Mouse (Mus musculus) neural tube, embryonic 11.5 days (tissue): ENCODE results near the gene Ifnlr1. TPM values are rescaled to one million over a fixed set of nuclear protein-coding genes. Genes with fewer than 3 reads are reported as not detected.
"Not testable (repeated sequence)": the region's sequence is repeated elsewhere in the genome, so short reads cannot be mapped to it uniquely, and the experiment has no call there.

Experiments
- ATAC-seq: fragments of 200-750 bp; cut with Nextera tagmentation; 2 replicates; pipeline ENCODE4 v1.8.0; 2017; ENCODE audit warnings: moderate number of reproducible peaks, mild to moderate bottlenecking, moderate TSS enrichment, moderate library complexity; ENCODE audit not compliant: insufficient read depth, low FRiP score, low TSS enrichment
- DNase-seq: peaks from one replicate; pipeline ENCODE4 v3.0.0-alpha.2; 2015; ENCODE audit warnings: low spot score
- H3K27ac ChIP-seq: fragments of 300-500 bp; sonication (generic); 2 replicates; pipeline ENCODE4 v1.5.1; 2014; ENCODE audit warnings: low read depth, mild to moderate bottlenecking, low read length
- H3K27me3 ChIP-seq: fragments of 300-500 bp; sonication (generic); 2 replicates; pipeline ENCODE4 v1.6.1; 2014; ENCODE audit warnings: mild to moderate bottlenecking, low read length, mixed read lengths; ENCODE audit not compliant: control insufficient read depth, insufficient read depth
- H3K36me3 ChIP-seq: fragments of 300-500 bp; sonication (generic); 2 replicates; pipeline ENCODE4 v1.6.1; 2014; ENCODE audit warnings: mild to moderate bottlenecking, low read length, moderate library complexity, mixed read lengths; ENCODE audit not compliant: control insufficient read depth, insufficient read depth
- H3K4me1 ChIP-seq: fragments of 300-500 bp; sonication (generic); 2 replicates; pipeline ENCODE4 v1.6.1; 2014; ENCODE audit warnings: low read length, mixed read lengths; ENCODE audit not compliant: control insufficient read depth, insufficient read depth
- H3K4me2 ChIP-seq: fragments of 300-500 bp; sonication (generic); 2 replicates; pipeline ENCODE4 v1.6.1; 2014; ENCODE audit warnings: low read depth, mild to moderate bottlenecking, moderate library complexity
- H3K4me3 ChIP-seq: fragments of 300-500 bp; sonication (generic); 2 replicates; pipeline ENCODE4 v1.5.1; 2014; ENCODE audit warnings: low read depth, low read length
- H3K9ac ChIP-seq: fragments of 300-500 bp; sonication (generic); 2 replicates; pipeline ENCODE4 v1.6.1; 2014; ENCODE audit warnings: mild to moderate bottlenecking, low read length
- H3K9me3 ChIP-seq: fragments of 300-500 bp; sonication (generic); 2 replicates; pipeline ENCODE4 v1.6.1; 2016; ENCODE audit warnings: low read length; ENCODE audit not compliant: control insufficient read depth
- WGBS: fragments of 180-500 bp; shearing (Covaris S2); extraction: QIAGEN DNeasy Blood & Tissue Kit; methylation state at CpG from one replicate; pipeline ENCODE4 v1.1.7; 2014; 5-methylcytosine and 5-hydroxymethylcytosine counted together
- polyA plus RNA-seq: library from polyadenylated mRNA; unstranded; fragments of >200 nt; fragmentation: Nextera tagmentation; extraction: Ambion mirVana; gene quantifications from 2 replicates; pipeline ENCODE4 v1.2.1, GENCODE M21; 2014

Gene Ifnlr1
- polyA plus RNA-seq, 1 experiment from 2014 or later: 0.05 TPM

- Histone ChIP-seq H3K27me3 (no peaks in the 10 kb centered on the region), H3K4me2 (no peak overlapping the region), H3K9ac (no peak overlapping the region), H3K9me3 (peaks cover 4% of the 10 kb centered on the region; the same call in 1 of the 2 replicates), H3K4me3 (no peak overlapping the region), H3K36me3 (no peaks in the 10 kb centered on the region), H3K4me1 (no peaks in the 10 kb centered on the region), H3K27ac (no peak overlapping the region)
- WGBS: 81% methylated on average over 7 of the region's 7 CpGs
- no peak for ATAC-seq
- no peak for DNase-seq
Measured at GRCm38 (mm10) chr4:135698498-135698897, 12.4 kb downstream of the Ifnlr1 start.

- ATAC-seq: no peak
- Histone ChIP-seq H3K36me3 (no peaks in the 10 kb centered on the region), H3K9me3 (no peaks in the 10 kb centered on the region), H3K4me3 (no peak overlapping the region), H3K4me1 (no peaks in the 10 kb centered on the region), H3K4me2 (no peak overlapping the region), H3K27ac (no peak overlapping the region), H3K27me3 (no peaks in the 10 kb centered on the region), H3K9ac (no peak overlapping the region)
- no peak for DNase-seq
- WGBS: 78% methylated on average over 13 of the region's 13 CpGs
Measured at GRCm38 (mm10) chr4:135703497-135703896, 17.4 kb downstream of the Ifnlr1 start.

GRCm38 (mm10) chr4:135704016-135704415 is 17.9 kb downstream of the Ifnlr1 start:
- no peak for ATAC-seq
- Histone ChIP-seq H3K4me2 (no peak overlapping the region), H3K36me3 (no peaks in the 10 kb centered on the region), H3K4me3 (no peak overlapping the region), H3K9me3 (no peaks in the 10 kb centered on the region), H3K27ac (no peak overlapping the region), H3K4me1 (no peaks in the 10 kb centered on the region), H3K9ac (no peak overlapping the region), H3K27me3 (no peaks in the 10 kb centered on the region)
- DNase-seq: no peak
- 58% methylated on average over 6 of the region's 6 CpGs for WGBS

DNA sequence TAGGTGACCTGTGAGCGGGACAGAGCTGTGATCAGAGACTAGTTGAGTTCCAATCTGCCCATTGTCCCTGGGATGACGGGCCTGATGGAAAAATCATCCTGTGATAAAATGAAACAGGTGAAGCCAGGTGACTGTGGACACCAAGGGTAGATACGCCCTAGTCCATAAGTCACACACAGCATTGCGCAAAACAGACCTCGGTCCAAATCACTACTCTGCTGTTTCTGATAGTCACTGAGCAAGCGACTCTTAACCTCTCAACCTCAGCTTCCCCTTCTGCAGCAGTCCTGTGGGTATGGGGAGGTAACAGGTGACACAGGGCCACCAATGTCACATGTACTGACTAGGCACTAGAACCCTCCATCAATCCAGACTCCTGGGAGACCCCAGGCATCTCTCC is 20.0 kb downstream of the Ifnlr1 start:
- ATAC-seq (no peak), DNase-seq (no peak)
- Histone ChIP-seq H3K9me3 (no peaks in the 10 kb centered on the region), H3K4me2 (no peak overlapping the region), H3K27me3 (no peaks in the 10 kb centered on the region), H3K4me3 (no peak overlapping the region), H3K9ac (no peak overlapping the region), H3K27ac (no peak overlapping the region), H3K36me3 (no peaks in the 10 kb centered on the region), H3K4me1 (no peaks in the 10 kb centered on the region)
- 93% methylated on average over 6 of the region's 6 CpGs for WGBS

DNA sequence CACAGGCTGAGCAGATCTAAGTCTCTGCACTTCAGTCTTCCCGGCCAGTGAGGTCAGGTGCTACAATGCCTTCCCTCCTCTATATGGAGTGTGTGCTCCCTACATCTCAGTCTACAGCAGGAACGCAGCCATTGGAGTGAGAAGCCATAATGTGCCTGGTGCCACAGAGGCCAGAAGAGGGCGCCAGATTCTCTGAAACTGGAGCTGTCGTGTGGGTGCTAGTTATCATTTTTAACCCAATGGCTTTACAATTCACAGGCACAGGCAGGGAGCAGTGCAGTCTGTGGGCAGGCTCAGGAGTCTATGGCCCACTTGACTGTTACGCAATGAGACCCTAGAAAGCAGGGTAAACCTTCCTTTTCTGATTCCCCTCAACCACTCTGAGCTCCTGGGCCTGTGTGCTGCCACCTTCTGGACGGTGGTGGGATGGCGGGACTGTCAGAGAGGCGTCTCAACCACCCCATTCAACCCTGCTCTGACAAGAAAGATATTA is 23.0 kb downstream of the Ifnlr1 start:
- 11% methylated on average over 8 of the region's 8 CpGs for WGBS
- no peaks in the 10 kb centered on the region for H3K9me3 ChIP-seq
- H3K36me3 ChIP-seq: no peaks in the 10 kb centered on the region
- peak; percentile 84 for DNase-seq
- H3K27ac ChIP-seq: no peak overlapping the region
- peak overlapping the region; percentile 31 for H3K4me2 ChIP-seq
- H3K4me1 ChIP-seq: no peaks in the 10 kb centered on the region
- H3K9ac ChIP-seq: no peak overlapping the region
- ATAC-seq: 0 out of 2 replicates have a peak, but pooled peaks have one; percentile 23
- H3K4me3 ChIP-seq: 0 out of 2 replicates have a peak overlapping the region, but pooled peaks have one; percentile 16
- H3K27me3 ChIP-seq: no peaks in the 10 kb centered on the region

- WGBS: 84% methylated on average over 11 of the region's 11 CpGs
- DNase-seq: no peak
- Histone ChIP-seq H3K36me3 (no peaks in the 10 kb centered on the region), H3K4me2 (no peak overlapping the region), H3K27me3 (no peaks in the 10 kb centered on the region), H3K9me3 (no peaks in the 10 kb centered on the region), H3K4me3 (no peak overlapping the region), H3K9ac (no peak overlapping the region), H3K27ac (no peak overlapping the region), H3K4me1 (no peaks in the 10 kb centered on the region)
- no peak for ATAC-seq
Measured at GRCm38 (mm10) chr4:135709621-135710020, 23.5 kb downstream of the Ifnlr1 start.

- Histone ChIP-seq H3K9ac (no peak overlapping the region), H3K4me1 (no peaks in the 10 kb centered on the region), H3K27ac (no peak overlapping the region), H3K27me3 (no peaks in the 10 kb centered on the region), H3K9me3 (no peaks in the 10 kb centered on the region), H3K4me3 (no peak overlapping the region), H3K4me2 (no peak overlapping the region), H3K36me3 (no peaks in the 10 kb centered on the region)
- 83% methylated on average over 3 of the region's 3 CpGs for WGBS
- DNase-seq (no peak), ATAC-seq (no peak)
Measured at GRCm38 (mm10) chr4:135710392-135710791, 24.3 kb downstream of the Ifnlr1 start.

GRCm38 (mm10) chr4:135714776-135715175 is 28.7 kb downstream of the Ifnlr1 start:
- no peak for DNase-seq
- ATAC-seq: no peak
- Histone ChIP-seq H3K27me3 (no peaks in the 10 kb centered on the region), H3K4me1 (no peaks in the 10 kb centered on the region), H3K9me3 (no peaks in the 10 kb centered on the region), H3K4me2 (no peak overlapping the region), H3K9ac (no peak overlapping the region), H3K4me3 (no peak overlapping the region), H3K27ac (no peak overlapping the region), H3K36me3 (no peaks in the 10 kb centered on the region)
- WGBS: 92% methylated on average over 8 of the region's 8 CpGs

GRCm38 (mm10) chr4:135716438-135716837 is 30.4 kb downstream of the Ifnlr1 start:
- WGBS: 94% methylated on average over 11 of the region's 11 CpGs
- not testable (repeated sequence) for H3K4me1 ChIP-seq, H3K36me3 ChIP-seq, ATAC-seq, H3K9ac ChIP-seq, H3K4me2 ChIP-seq, DNase-seq, H3K4me3 ChIP-seq, H3K9me3 ChIP-seq, H3K27ac ChIP-seq, H3K27me3 ChIP-seq
